Mouse (Mus musculus): ENCODE measurements at regions not wholly inside any gene's neighbourhood (a gene's known extent, or its start where the extent isn't known, plus 50 kb on each side); places are given as distances from the start of the nearest gene placed in this dataset.
A peak's percentile ranks its signal among the peaks of the same experiment; 100 is the strongest.

GRCm38 (mm10) chr7:92502292-92502905 lies 58.5 kb upstream of the Ccdc90b start:
- peak; percentile 4 for DNase-seq

GRCm38 (mm10) chr7:92506378-92506777 lies 54.6 kb upstream of the Ccdc90b start:
- DNase-seq = no peak

GRCm38 (mm10) chr7:92509090-92509489 lies 51.9 kb upstream of the Ccdc90b start:
- no peak for DNase-seq

Data from embryo, embryonic 11 days (tissue).